Mouse (Mus musculus): ENCODE results near the gene Per1.
"Not testable (repeated sequence)": the region's sequence is repeated elsewhere in the genome, so short reads cannot be mapped to it uniquely, and the experiment has no call there.

Gene Per1

DNA sequence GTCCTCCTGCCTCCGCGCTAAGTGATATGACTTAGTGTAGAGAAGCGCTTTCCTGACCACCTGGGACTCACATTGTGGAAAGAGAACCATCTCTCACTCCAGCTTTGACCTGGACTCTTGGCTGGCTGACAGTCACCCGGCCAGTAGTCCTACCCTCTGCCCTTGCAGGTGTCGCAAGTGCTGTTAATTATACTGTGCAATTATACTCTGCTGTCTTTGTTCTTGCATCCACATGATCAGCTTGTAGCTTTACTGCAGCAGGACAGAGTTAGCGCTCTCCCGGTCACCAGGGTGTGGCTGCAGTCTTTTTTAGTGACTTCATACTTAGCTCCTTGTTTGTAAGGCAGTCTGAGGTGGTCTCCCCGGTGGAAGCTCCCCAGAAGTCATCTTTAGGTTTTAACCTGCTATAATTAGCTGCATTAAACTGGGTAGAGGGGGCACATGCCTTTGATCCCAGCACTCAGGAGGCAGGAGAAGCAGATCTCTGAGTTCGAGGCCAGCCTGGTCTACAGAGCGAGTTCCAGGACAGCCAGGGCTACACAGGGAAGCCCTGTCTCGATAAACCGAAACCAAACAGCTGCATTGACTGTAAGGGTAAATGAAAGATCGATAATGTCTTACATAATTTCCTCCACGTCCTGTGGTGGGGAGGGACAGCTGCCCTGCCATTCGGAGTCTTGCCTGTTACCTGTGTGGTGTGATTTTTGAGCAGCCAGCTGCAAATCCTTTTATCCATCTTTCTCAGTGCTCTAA, 14.7 kb upstream of the Per1 start:
- DNase-seq (ENCODE audit: extremely low read depth, insufficient read length, low spot score): no peak

GRCm38 (mm10) chr11:69080855-69081222, 14.2 kb upstream of the Per1 start:
- DNase-seq (ENCODE audit: extremely low read depth, insufficient read length, low spot score): no peak

DNA sequence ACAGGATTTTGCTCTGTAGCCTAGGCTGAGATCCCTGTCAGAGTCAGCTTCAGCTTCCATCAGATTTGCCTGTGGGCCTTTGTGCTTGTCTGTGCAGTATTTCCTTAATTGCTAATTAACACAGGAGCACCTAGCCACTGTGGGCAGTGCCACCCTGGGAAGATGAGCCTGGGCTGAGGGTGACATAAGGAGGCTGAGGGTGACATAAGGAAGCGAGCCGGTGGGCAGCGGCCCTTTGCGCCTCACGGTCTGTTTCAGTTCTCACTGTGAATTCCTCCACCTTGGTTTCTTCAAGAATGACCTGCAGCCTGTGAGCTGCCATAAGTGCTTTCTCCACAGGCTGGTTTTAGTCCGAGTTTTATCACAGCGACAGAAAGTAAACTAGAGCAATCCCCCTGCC, 13.4 kb upstream of the Per1 start:
- no peak for DNase-seq (ENCODE audit: extremely low read depth, insufficient read length, low spot score)

DNA sequence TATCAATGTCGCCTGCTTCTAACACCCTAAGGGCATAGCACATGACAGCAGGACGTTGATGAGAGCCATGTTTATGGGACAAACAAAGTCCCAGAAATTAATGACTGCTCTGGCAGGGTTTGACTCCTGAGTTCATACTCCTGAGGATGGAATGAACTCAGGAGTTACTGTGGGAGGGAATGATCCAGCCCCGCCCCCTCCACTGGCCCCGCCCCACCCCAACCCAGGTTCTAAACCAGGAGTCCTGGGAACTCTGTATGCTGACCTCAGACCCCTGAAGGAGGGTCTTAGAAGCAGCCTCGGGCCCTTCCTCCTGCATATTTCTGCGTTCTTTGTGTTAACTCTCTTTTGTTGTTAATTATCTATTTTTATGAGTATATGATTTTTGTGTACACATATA, 9.4 kb upstream of the Per1 start:
- DNase-seq (ENCODE audit: extremely low read depth, insufficient read length, low spot score): no peak

- DNase-seq (ENCODE audit: extremely low read depth, insufficient read length, low spot score): no peak
These were observed 8.6 kb upstream of the Per1 start for GRCm38 (mm10) chr11:69086390-69086789.

GRCm38 (mm10) chr11:69087082-69087481, 7.9 kb upstream of the Per1 start:
- no peak for DNase-seq (ENCODE audit: extremely low read depth, insufficient read length, low spot score)

GRCm38 (mm10) chr11:69087597-69087996, 7.4 kb upstream of the Per1 start:
- DNase-seq (ENCODE audit: extremely low read depth, insufficient read length, low spot score): no peak

DNA sequence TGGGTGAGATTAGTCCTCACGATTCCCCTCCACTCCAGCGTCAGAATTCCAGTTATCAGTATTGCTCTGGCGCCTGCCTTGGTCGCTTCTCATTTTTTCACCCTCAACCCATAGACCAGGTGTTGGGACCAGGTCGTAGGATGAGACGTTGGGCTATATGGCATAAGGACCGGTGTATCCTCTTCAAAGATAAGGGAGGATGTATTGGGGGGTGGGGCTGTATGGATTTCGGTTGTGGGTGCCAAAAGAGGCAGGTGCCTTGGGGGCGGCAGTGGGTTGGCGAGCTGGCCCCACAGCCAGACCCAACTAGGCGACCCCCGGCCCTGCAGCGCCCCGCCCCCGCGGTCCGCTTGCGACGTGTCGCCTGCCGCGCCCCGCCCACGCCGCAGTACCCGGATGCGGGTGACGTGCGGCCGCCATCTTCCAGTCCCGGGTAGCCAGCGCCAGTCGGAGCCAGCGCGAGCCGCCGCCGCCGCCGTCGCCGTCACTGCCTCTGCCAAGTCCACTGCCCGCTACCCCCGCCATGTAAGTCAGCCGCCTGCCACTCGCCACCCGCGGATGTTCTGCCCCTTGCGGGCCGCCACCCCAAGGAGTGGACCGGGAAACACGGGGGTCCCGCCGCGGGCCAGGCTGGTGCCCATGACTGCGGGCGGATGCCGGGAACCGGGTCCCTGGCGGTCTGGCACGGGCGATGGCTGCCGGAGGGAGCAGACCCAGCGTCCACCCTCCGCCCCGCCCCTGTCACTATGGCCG, 6.7 kb upstream of the Per1 start, which contains the start of gene Vamp2:
Gene Vamp2, plus strand, starts transcription at position 388 of the 753 bp plus-strand sequence.
- DNase-seq (ENCODE audit: extremely low read depth, insufficient read length, low spot score): peak; percentile 86

DNA sequence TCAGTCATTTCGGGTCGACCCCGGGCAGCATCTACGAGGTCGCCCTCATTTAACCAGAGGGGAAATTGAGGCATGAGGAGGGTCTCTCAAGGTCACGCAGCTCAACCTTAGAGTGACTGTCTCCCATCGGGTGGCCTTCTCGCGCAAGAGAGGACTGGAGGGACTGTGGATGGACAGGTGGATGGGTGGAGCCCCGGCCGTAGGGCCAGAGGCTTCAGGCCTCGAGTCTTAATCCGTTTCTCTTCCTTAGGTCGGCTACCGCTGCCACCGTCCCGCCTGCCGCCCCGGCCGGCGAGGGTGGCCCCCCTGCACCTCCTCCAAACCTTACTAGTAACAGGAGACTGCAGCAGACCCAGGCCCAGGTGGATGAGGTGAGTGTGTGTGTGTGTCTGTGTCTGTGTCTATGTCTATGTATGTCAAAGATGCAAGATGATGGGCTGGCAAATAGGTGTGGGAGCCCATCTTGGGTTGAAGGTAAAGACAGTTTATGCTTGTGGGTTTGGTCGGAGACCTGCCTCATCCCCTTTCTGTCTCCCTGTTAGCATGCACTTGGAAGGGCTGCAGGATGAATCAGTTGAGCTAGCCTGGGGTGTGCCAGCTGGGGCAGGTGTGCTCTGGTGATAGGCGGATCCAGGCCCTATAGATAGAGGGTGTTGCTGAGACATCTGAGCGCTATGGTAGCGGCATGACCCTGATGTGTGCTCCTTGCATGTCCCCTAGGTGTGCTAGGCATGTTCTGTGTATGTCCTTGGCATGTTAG, 6.0 kb upstream of the Per1 start:
- DNase-seq (ENCODE audit: extremely low read depth, insufficient read length, low spot score): peak; percentile 60

DNA sequence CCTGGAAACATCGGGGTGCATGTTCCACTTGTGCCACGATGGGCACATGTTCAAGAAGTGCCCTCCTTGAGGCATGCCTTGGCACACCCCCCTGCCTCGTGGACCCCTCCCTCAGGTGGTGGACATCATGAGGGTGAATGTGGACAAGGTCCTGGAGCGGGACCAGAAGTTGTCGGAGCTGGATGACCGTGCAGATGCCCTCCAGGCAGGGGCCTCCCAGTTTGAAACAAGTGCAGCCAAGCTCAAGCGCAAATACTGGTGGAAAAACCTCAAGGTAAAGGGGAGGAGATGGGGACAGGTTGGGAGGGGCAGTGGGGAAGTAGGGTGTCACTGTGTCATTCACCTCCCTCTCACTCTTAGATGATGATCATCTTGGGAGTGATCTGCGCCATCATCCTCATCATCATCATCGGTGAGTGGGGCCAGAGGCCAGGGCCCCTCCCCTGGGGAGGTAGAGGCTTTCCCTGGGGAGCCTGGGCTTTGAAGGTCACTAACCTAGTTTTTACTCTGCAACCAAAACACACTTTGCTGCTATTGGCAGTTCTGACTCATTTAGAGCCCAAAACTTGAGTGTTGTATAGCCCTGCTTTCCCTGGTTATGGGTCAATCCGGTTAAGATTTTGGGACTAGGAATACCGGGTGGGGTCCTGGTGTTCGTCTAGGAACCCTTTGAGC, 5.3 kb upstream of the Per1 start:
- no peak for DNase-seq (ENCODE audit: extremely low read depth, insufficient read length, low spot score)

DNA sequence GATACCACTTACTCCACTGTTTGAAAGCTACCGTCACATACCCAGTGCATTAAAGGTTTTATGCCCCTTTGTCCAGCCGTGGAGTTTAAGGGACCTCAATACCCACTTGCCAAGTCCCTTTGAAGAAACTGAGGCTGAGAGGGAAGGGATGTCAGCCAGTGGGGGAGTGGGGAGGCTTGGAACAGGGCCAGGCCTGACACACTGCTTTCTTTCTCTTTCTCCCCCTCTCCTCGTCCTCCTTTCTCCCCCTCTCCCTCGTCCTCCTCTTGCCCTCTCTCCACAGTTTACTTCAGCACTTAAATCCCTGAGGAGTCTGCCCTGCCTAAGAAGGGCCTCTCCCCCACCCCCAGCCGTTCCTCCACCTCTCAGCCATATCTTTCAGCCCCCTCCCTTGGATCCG, 4.7 kb upstream of the Per1 start:
- DNase-seq (ENCODE audit: extremely low read depth, insufficient read length, low spot score): no peak

DNA sequence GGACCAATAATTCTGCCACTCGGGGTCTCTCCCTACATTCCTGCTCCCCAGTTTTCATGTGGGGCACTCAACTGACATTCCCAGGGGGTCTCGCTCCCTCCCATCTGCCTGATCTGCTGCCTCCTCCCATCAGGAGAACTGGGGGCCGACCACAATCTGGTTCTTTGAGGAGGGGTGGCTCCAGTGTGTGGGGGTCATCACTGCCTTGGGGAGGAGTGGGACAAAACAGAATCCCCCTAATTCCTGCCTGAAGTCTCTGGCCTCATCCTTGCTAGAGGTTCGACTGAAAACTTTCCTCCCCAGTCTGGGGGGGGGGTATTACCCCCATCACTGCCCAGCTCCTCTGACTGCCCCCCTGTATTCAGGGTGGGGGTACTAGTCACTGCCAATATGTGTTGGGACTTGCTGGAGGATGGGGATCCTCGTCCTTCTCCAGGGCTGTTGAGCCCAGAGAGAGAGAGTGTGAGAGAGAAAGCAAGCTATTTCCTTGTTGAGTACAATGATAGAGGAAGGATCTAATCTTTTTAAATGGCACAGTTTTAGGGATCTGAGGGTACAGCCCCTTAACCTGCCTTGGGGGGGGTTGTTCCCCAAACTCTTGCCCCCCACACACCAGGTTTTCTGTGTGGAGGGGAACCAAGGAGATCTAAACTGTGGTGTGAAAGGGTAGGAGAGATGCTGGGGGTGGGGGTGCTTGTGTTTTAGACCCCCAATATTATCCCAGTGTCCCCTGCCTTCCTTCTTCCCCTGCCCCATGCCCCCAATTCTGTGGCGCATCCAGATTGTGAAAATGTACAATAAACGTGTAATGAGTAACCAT, 3.2 kb upstream of the Per1 start:
- DNase-seq (ENCODE audit: extremely low read depth, insufficient read length, low spot score): no peak

DNA sequence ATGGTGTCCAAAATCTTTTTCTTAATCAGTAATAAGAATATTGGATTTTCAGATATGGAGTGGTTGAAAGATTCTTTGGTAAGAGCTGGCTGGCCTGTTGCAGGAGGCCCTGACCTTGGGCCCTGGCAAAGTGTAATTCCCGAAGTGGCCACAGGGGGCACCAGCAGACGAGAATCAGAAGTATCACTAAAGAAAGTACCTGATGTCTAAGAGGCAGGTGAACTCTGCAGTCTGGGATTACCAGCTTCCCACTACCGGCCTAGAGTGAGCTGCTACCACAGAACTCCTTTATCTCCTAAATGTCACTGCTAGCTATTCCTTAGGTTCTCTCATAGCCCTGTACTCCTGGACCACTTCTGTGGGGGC, 2.6 kb upstream of the Per1 start:
- DNase-seq (ENCODE audit: extremely low read depth, insufficient read length, low spot score): peak; percentile 48

- DNase-seq (ENCODE audit: extremely low read depth, insufficient read length, low spot score): no peak
These were observed 2.1 kb upstream of the Per1 start for GRCm38 (mm10) chr11:69092871-69093270.

DNA sequence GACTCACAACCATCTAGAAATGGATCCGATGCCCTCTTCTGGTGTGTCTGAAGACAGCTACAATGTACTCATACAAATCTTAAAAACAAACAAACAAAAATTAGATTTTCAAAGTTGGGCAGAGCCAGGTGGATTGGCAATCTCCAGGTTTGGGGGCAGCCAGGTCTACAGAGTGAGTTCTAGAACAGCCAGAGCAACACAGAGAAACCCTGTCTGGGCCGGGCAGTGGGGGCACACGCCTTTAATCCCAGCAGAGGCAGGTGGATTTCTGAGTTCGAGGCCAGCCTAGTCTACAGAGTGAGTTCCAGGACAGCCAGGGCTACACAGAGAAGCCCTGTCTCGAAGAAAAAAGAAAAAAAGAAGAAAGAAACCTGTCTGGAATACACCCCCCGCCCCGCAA, 1.2 kb upstream of the Per1 start:
- DNase-seq (ENCODE audit: extremely low read depth, insufficient read length, low spot score): not testable (repeated sequence)

GRCm38 (mm10) chr11:69095511-69096231, 654 bp downstream of the Per1 start:
- no peak for DNase-seq (ENCODE audit: extremely low read depth, insufficient read length, low spot score)

DNA sequence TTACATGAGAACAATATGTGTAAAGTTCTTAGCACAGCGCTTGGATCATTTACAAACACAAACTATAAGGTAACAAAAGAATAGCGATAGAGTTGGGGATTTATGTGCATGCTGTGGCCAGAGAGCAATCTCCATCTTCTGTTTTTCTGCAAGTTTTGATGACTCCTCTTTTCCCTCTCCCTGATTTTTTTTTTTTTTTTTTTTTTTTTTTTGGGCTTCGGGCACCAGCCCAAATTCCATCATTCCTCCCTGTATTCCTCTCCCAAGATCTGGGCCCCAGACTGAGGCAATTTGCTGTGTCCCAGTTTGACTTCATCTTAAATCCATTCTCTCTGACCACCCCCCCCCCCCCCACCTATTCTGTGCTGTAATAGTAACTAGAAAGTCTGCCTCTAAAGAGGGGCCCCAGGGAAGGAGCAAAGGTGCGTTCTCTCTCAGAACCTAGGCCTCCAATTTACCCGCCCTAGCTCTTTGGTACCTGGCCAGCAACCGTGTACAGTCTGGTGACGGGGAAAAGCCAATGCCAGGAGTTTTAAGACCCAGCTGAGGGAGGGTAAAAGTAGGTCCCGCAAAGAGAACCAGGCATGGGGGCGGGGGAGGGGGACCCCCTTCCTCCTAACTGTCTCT, 1.5 kb downstream of the Per1 start:
- no peak for DNase-seq (ENCODE audit: extremely low read depth, insufficient read length, low spot score)

- DNase-seq (ENCODE audit: extremely low read depth, insufficient read length, low spot score): peak; percentile 97
These were observed 2.2 kb downstream of the Per1 start for GRCm38 (mm10) chr11:69096987-69097900.
